Mouse (Mus musculus) hindbrain, embryonic 14.5 days (tissue): Measurements from ENCODE around the gene Npdc1. TPM values are rescaled to one million over a fixed set of nuclear protein-coding genes. Genes with fewer than 3 reads are reported as not detected.

Experiments
- ATAC-seq: fragments of 200-750 bp; cut with Nextera tagmentation; 2 replicates; pipeline ENCODE4 v1.8.0; 2017; ENCODE audit warnings: moderate number of reproducible peaks, mild to moderate bottlenecking, moderate TSS enrichment, moderate library complexity; ENCODE audit not compliant: low FRiP score
- DNase-seq: peaks from one replicate; pipeline ENCODE4 v3.0.0-alpha.2; 2015; ENCODE audit warnings: low spot score
- H3K27ac ChIP-seq: fragments of 300-500 bp; sonication (generic); 2 replicates; pipeline ENCODE4 v1.5.1; 2014; ENCODE audit warnings: mild to moderate bottlenecking, moderate library complexity
- H3K27me3 ChIP-seq: fragments of 300-500 bp; sonication (generic); 2 replicates; pipeline ENCODE4 v1.6.1; 2014; ENCODE audit warnings: mild to moderate bottlenecking, low read length, mixed read lengths; ENCODE audit not compliant: control insufficient read depth, insufficient read depth
- H3K36me3 ChIP-seq: fragments of 300-500 bp; sonication (generic); replicated peaks from 2 replicates; pipeline ENCODE4 v1.6.1; 2014; ENCODE audit not compliant: control insufficient read depth, insufficient read depth
- H3K4me1 ChIP-seq: fragments of 300-500 bp; sonication (generic); replicated peaks from 2 replicates; pipeline ENCODE4 v1.6.1; 2014; ENCODE audit warnings: antibody characterized with exemption, low read length, mixed read lengths; ENCODE audit not compliant: control insufficient read depth, insufficient read depth
- H3K4me2 ChIP-seq: fragments of 300-500 bp; sonication (generic); replicated peaks from 2 replicates; pipeline ENCODE4 v1.6.1; 2014; ENCODE audit warnings: mild to moderate bottlenecking, moderate library complexity
- H3K4me3 ChIP-seq: fragments of 300-500 bp; sonication (generic); replicated peaks from 2 replicates; pipeline ENCODE4 v1.5.1; 2014; ENCODE audit warnings: mild to moderate bottlenecking, low read length
- H3K9ac ChIP-seq: fragments of 300-500 bp; sonication (generic); 2 replicates; pipeline ENCODE4 v1.6.1; 2014
- H3K9me3 ChIP-seq: fragments of 300-500 bp; sonication (generic); 2 replicates; pipeline ENCODE4 v1.6.1; 2016; ENCODE audit warnings: low read length; ENCODE audit not compliant: control insufficient read depth
- WGBS: fragments of 180-500 bp; shearing (Covaris S2); extraction: QIAGEN DNeasy Blood & Tissue Kit; methylation state at CpG from one replicate; pipeline ENCODE4 v1.1.7; 2014; 5-methylcytosine and 5-hydroxymethylcytosine counted together
- polyA plus RNA-seq: library from polyadenylated mRNA; unstranded; fragments of >200 nt; fragmentation: Nextera tagmentation; extraction: Ambion mirVana; gene quantifications from 2 replicates; pipeline ENCODE4 v1.2.1, GENCODE M21; 2014

Gene Npdc1
- polyA plus RNA-seq, 1 experiment from 2014 or later, result 378 TPM

DNA sequence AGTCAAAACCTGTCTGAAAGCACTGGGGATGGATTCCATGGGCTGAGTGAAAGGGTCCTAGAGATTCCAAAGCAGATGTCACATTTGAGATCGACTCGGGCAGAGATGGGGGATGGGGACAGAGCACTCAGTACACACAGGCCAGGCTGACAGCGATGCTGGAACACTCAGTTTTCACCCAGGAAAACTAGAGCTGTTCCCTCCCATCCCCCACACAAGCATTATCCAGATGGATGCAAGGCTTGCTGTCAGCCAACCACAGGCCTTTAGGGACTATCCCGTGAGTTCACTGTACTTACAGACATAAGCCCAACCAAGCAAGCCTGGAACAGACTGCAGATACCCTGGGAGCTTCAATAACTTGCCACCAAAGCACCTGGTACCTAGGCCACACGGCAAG, 7.9 kb upstream of the Npdc1 start:
- H3K4me1 ChIP-seq, result peaks cover 18% of the 10 kb centered on the region
- H3K27me3 ChIP-seq, result peaks cover 23% of the 10 kb centered on the region
- 68% methylated on average over 5 of the region's 5 CpGs for WGBS
- DNase-seq (no peak), ATAC-seq (no peak)
- H3K36me3 ChIP-seq, result no peaks in the 10 kb centered on the region
- no peaks in the 10 kb centered on the region for H3K9me3 ChIP-seq
- no peak overlapping the region for H3K27ac ChIP-seq
- H3K9ac ChIP-seq, result no peak overlapping the region
- H3K4me2 ChIP-seq, result no peak overlapping the region
- no peak overlapping the region for H3K4me3 ChIP-seq

DNA sequence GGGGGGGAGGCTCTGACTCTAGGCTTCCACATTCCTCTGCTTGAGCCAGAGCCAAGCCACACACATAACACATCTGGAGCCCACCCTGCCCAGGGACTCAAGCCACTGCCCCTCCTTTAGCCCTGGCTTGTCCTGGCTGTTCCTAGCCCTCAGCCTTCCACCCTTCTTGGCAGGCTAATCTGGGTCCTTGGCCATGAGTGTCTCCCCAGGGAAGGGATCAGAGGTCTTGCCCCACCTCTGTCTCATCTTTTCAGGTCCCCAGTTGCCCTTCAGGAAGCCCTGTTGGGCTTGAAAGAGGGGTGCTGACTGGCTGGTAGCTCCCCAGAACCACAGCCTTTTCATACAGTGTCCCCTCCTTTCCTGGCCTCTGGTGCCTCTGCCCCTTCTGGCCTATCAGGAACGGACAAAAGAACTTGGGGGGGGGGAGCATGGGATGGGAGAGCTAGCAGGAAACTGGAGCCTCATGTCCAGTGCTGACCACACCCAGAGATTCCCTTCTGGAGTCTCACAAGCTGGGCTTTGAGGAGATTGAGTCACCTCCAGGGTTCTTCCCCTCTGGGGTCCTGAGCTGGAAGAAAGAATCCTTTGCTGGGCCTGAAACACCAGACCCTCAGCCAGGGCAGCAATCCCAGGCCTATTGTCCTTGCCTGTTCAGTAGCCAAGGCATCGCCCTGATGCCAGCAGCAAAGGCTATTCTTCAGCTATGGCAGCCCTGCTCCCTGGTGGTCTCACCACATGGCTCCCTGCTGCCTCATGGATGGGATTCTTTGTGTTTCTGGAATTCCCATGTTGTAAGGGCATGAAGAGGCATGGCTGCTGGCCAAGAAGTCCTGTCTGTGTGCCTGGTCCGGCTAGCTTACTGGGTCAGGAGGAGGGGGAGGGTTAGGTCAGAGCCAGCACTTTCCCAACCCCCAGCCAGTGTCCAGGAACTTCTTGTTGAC, 4.6 kb upstream of the Npdc1 start:
- H3K27ac ChIP-seq, result no peak overlapping the region

DNA sequence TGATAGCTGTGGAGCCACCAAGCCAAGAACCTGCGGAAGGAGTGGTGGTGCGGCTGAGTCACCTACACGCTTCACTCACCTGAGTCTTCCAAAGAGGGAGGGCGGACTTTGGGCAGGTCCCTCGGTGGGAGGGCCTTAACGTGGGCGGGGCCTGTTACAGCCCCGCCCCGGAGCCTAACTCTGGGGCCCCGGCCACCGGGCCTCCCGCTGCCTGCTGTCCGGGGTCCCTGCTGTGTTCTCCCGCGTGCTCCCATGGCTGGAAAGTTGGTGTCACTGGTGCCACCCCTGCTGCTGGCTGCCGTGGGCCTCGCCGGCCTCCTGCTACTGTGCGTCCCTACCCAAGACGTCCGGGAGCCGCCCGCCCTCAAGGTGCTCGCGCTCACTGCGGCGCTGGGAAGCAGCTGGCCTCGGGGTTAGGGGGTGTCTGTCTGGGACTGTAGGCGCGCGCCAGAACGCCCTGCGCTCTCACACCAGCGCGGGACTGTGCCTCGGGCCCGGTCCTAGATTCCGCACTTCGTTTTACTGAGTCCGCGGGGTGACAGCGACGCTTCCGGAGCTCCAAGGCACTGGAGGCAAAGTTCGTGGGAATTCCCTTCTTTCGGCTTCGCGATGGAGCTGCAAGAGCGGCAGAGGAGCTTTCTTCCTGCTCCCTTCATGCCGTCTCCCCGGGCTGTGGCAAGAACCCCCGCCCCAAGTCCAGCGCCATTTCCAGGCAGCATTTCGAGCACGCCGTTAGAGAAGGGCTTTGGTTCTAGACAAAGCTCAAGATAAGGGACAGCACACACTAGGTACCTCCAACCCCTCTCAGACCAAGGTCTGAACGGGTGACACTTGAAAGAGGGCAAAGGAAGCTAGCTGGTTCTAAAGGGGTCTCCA, 3.2 kb upstream of the Npdc1 start, which contains the start of gene Entpd2:
TSS of gene Entpd2 (plus strand) at position 154 of the 876 bp plus-strand sequence.
- H3K27me3 ChIP-seq, result peaks cover 69% of the 10 kb centered on the region

More for the DNA sequence above, 4.6 kb upstream of the Npdc1 start:
- Histone ChIP-seq H3K36me3 (no peaks in the 10 kb centered on the region), H3K9me3 (no peaks in the 10 kb centered on the region), H3K4me1 (peaks cover 18% of the 10 kb centered on the region), H3K27me3 (peaks cover 55% of the 10 kb centered on the region), H3K9ac (no peak overlapping the region), H3K4me3 (no peak overlapping the region), H3K4me2 (no peak overlapping the region)
- DNase-seq (peak; percentile 60), ATAC-seq (peak; percentile 70)
- WGBS, result 23% methylated on average over 3 of the region's 3 CpGs

DNA sequence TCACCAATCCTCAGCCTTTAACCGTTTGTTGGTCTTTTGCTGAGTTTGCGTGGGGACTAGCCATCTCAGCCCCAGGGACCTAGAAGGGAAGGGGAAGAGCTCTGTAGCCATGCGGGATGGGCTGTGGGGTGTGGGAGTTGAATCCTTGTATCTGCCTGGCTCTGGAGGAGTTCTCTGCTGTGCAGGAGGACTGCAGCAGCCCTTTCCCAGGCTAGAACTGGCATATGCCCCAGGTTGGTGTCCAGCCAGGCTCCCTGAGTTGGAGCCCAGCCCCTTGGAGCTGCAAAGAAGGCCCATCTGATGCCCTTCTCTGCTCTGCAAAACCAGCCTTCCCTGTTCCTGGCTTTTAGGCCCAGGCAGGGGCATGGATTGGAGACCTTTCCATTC, 2.6 kb upstream of the Npdc1 start:
- H3K27ac ChIP-seq, result no peak overlapping the region
- H3K9ac ChIP-seq, result no peak overlapping the region
- H3K27me3 ChIP-seq, result peaks cover 69% of the 10 kb centered on the region
- H3K4me3 ChIP-seq, result peak overlapping the region; percentile 30; the same call in 1 of the 2 replicates
- H3K36me3 ChIP-seq, result no peaks in the 10 kb centered on the region
- DNase-seq (no peak), ATAC-seq (no peak)
- H3K9me3 ChIP-seq, result no peaks in the 10 kb centered on the region
- peak overlapping the region; percentile 59 for H3K4me2 ChIP-seq
- H3K4me1 ChIP-seq, result peaks cover 24% of the 10 kb centered on the region
- 40% methylated on average over 3 of the region's 3 CpGs for WGBS

More for the DNA sequence above, 3.2 kb upstream of the Npdc1 start, which contains the start of gene Entpd2:
- Histone ChIP-seq H3K4me2 (peak within 1 kb of the TSS; percentile 59), H3K4me3 (peak within 1 kb of the TSS; percentile 30), H3K27ac (no peak within 1 kb of the TSS), H3K9me3 (no peaks in the 10 kb centered on the region), H3K4me1 (peaks cover 24% of the 10 kb centered on the region), H3K9ac (peak within 1 kb of the TSS; percentile 34; the same call in 1 of the 2 replicates), H3K36me3 (no peaks in the 10 kb centered on the region)
- WGBS, result 2% methylated on average over 57 of the region's 57 CpGs
- ATAC-seq (no peak), DNase-seq (no peak)

DNA sequence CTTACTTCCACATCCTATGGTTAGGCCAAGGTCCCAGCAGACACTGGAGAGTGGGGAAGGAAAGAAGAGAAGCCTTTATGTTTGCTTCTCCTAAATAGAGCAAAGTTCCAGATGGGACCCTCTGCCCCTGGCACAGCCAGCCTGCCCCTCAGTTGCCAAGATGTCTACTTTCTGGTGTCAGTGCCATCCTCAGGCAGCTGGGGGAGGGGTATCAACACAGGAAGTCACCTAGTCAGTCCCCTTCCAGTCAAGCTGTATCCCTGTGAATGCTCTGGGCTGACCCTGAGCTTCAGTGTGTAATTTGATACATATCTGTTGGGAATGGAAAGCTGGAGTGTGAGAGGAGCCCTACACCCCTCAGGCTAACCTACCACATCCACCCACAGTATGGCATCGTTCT, 2.1 kb upstream of the Npdc1 start:
- no peak overlapping the region for H3K4me3 ChIP-seq
- ATAC-seq (no peak), DNase-seq (no peak)
- no peaks in the 10 kb centered on the region for H3K9me3 ChIP-seq
- no peak overlapping the region for H3K4me2 ChIP-seq
- no peak overlapping the region for H3K9ac ChIP-seq
- H3K36me3 ChIP-seq, result no peaks in the 10 kb centered on the region
- H3K27me3 ChIP-seq, result peaks cover 69% of the 10 kb centered on the region
- H3K27ac ChIP-seq, result no peak overlapping the region
- WGBS, result 54% methylated on average over 1 of the region's 1 CpGs
- H3K4me1 ChIP-seq, result peaks cover 24% of the 10 kb centered on the region

DNA sequence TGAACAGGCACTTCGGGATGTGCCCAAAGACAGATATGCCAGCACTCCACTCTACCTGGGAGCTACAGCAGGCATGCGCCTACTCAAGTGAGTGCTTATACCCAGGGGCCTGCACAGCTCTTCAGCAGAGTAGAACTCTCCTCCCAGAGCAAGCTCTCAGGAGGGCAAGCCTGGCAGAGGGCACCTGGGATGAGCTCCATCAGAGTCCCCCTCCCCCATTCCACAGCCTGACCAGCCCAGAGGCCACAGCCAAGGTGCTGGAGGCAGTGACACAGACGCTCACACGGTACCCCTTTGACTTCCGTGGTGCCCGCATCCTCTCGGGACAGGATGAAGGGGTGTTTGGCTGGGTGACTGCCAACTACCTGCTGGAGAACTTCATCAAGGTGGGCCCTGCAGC, 1.1 kb upstream of the Npdc1 start:
- H3K27ac ChIP-seq, result no peak overlapping the region
- H3K9me3 ChIP-seq, result no peaks in the 10 kb centered on the region
- ATAC-seq (no peak), DNase-seq (no peak)
- H3K4me3 ChIP-seq, result no peak overlapping the region
- peaks cover 64% of the 10 kb centered on the region for H3K27me3 ChIP-seq
- H3K36me3 ChIP-seq, result no peaks in the 10 kb centered on the region
- no peak overlapping the region for H3K4me2 ChIP-seq
- H3K4me1 ChIP-seq, result peaks cover 32% of the 10 kb centered on the region
- 96% methylated on average over 7 of the region's 7 CpGs for WGBS
- H3K9ac ChIP-seq, result no peak overlapping the region

DNA sequence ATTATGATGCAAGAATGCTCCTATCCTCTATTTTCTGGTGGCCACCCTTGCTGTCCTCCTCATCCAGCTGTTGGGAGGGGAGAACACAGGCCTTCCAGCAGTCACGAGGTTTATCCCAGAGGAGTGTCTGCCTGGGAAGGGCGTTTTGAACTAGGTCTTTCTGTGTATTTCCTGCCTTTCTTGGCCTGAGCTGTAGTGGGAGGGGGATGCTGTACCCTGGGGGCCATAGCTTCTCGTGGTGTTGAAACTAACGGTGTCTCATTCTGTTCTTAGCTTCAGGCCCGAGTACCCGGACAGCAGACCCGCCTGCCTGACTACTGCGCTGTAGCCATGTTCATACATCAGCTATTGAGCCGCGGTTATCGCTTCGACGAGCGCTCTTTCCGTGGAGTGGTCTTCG, 1.1 kb downstream of the Npdc1 start:
- DNase-seq (no peak), ATAC-seq (no peak)
- H3K4me2 ChIP-seq, result peak overlapping the region; percentile 52
- H3K27ac ChIP-seq, result no peak overlapping the region
- H3K4me3 ChIP-seq, result peak overlapping the region; percentile 22
- peaks cover 32% of the 10 kb centered on the region for H3K4me1 ChIP-seq
- no peaks in the 10 kb centered on the region for H3K36me3 ChIP-seq
- 18% methylated on average over 16 of the region's 16 CpGs for WGBS
- H3K9me3 ChIP-seq, result no peaks in the 10 kb centered on the region
- peaks cover 56% of the 10 kb centered on the region for H3K27me3 ChIP-seq
- peak overlapping the region; percentile 43; the same call in 1 of the 2 replicates for H3K9ac ChIP-seq

DNA sequence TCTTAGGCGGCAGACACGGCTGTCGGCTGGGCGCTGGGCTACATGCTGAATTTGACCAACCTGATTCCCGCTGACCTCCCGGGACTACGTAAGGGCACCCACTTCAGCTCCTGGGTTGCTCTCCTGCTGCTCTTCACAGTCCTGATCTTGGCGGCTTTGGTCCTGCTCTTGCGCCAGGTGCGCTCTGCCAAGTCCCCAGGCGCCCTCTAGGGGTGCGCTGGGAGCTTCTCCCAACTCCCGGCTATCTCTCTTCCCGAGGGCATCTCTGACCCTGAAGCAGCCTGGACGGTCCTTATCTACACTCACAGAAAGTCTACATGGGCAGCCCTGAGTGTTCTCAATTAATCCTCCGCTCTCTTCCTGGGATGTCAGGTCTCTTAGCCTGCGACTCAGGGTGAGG, 1.6 kb downstream of the Npdc1 start:
- H3K4me2 ChIP-seq, result peak overlapping the region; percentile 52
- peaks cover 31% of the 10 kb centered on the region for H3K4me1 ChIP-seq
- ATAC-seq, result no peak; the same call in 1 of the 2 replicates
- peak; percentile 60 for DNase-seq
- WGBS, result 3% methylated on average over 17 of the region's 17 CpGs
- H3K27me3 ChIP-seq, result peaks cover 51% of the 10 kb centered on the region
- H3K36me3 ChIP-seq, result no peaks in the 10 kb centered on the region
- no peaks in the 10 kb centered on the region for H3K9me3 ChIP-seq
- H3K4me3 ChIP-seq, result peak overlapping the region; percentile 22
- peak overlapping the region; percentile 43; the same call in 1 of the 2 replicates for H3K9ac ChIP-seq
- no peak overlapping the region for H3K27ac ChIP-seq
